Mouse (Mus musculus) mouse embryonic stem cell (cell line): ENCODE data around the gene Vmn2r3.
"Not testable (repeated sequence)": the region's sequence is repeated elsewhere in the genome, so short reads cannot be mapped to it uniquely, and the experiment has no call there.

Experiments
- in situ Hi-C, 2 experiments: fragments of 300-500 bp; cut with MboI; formaldehyde crosslinking; loops; 1 replicate in 1 of 2; 3 replicates in 1 of 2; pipeline ENCODE4 v1.14.3; 2019 to 2020; ENCODE audit warnings: low sequenced_read_pairs in 2 of 2, low pct_unique_long_range_greater_than_20kb in 1 of 2, mixed read lengths in 1 of 2; ENCODE audit not compliant: unreplicated experiment in 1 of 2

Vmn2r3 gene

GRCm38 (mm10) chr3:64289609-64290008 lies at the start of gene Vmn2r3:
Gene Vmn2r3, minus strand, starts transcription at chr3:64289709.
- in situ Hi-C loops = no loop called here

- in situ Hi-C loops = no loop called here
These were observed 43.0 kb upstream of the Vmn2r3 start for GRCm38 (mm10) chr3:64332548-64332947.

DNA sequence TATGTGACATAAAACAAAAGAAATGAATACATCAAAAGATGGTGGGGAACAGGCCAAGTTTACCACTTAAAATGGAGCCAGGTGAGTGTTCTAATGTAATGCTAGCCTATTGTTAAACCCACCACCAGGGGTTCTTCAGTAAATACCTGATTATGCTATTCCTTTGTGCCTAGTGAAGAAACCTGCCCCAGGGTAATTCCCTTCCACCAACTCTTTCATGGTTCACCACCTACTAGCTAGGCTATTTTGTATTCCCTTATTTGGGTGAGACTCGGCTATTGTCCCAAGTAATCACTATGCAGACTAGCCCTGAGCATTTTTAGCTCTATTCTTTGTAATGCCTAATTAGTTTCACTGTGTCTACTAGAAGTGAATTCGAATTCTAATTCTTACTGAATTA lies 32.3 kb upstream of the Vmn2r3 start:
- in situ Hi-C loops = no loop called here

DNA sequence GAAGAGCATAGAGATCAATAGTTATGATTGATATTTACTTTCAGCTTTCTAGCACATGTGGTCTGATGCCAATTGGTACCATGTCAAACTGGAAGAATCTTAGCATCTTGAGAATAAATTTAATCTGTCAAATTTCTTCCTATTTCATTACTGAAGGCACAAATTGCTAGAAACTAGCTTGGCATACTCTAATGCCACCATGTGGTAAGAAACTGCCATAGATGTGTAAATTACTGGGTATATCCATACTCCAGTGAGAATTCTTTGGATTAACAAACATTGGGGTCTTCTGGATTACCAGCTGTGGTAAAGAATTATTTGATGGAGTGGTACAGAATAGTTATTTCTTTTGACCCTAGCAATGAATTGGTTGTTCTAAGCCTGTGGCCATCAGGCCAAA lies 17.3 kb upstream of the Vmn2r3 start:
- in situ Hi-C loops = no loop called here

GRCm38 (mm10) chr3:64265762-64266112 lies 23.8 kb downstream of the Vmn2r3 start:
- in situ Hi-C loops = no loop called here

- in situ Hi-C loops = not testable (repeated sequence)
These were observed 24.3 kb downstream of the Vmn2r3 start for GRCm38 (mm10) chr3:64265056-64265761.

GRCm38 (mm10) chr3:64259582-64259981 lies 29.9 kb downstream of the Vmn2r3 start:
- in situ Hi-C loops = no loop called here

- in situ Hi-C loops = no loop called here
These were observed 37.9 kb downstream of the Vmn2r3 start for GRCm38 (mm10) chr3:64251646-64252045.

DNA sequence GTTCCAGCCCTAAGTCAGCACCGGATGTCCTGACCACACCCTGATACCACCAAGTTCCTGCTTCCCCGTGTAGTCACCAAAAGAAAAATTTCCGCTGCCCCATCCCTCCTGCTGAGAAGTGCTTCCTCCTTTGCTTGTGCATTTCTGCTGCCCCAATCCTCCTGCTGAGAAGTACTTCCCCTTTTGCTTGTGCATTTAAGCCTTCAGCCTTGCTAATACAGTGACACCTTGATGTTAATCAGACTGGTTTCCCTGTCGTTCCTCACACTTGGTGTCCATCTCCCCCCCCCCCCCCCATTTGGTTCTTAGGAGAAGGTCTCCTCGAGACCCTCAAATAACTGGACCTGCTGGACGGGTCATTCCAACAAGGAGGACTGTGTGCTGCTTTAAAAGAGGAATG lies 39.0 kb downstream of the Vmn2r3 start:
- in situ Hi-C loops = not testable (repeated sequence)

DNA sequence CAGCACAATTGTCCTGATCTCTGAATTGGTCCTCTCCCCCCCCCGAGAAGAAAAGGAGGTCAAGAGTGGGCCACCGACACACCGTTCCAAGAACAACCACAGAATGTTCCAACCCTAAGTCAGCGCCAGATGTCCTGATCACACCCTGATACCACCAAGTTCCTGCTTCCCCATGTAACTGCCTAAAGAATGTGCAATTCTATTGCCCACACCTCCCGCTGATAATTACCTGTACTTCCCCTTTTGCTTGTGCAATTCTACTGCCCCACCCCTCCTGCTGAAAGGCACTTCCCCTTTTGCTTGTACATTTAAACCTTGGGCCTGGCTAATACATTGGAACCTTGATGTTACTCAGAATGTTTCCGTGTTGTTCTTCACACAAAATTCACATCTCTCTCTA lies 54.0 kb downstream of the Vmn2r3 start:
- in situ Hi-C loops = not testable (repeated sequence)

DNA sequence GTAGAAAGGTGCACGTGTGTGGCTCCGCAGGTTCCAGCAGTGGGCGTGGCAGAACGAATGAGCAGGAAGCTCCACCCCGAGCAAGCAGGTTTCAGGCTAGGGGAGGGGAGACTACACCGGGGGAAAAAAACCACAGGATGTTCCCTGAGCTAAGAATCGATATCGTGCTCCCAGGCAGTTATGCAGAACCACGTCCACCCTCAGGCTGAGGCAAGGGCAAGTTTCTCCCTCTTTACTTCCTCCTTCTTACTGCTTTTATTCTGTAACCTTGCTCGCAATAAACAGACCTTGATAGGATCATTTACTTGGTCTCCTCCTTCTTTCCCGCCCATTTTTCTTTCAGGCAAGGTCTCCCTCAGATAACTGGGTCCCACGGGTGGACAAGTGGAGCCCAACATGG lies 55.9 kb downstream of the Vmn2r3 start:
- in situ Hi-C loops = not testable (repeated sequence)

- in situ Hi-C loops = no loop called here
These were observed 62.3 kb downstream of the Vmn2r3 start for GRCm38 (mm10) chr3:64227243-64227642.
